Mouse (Mus musculus) C2C12 (cell line): Measurements from ENCODE around the gene Mpp2. TPM values are rescaled to one million over a fixed set of nuclear protein-coding genes. Genes with fewer than 3 reads are reported as not detected.

Experiments used
- H3K27me3 ChIP-seq: one replicate; pipeline ENCODE4 v1.6.1; 2011; ENCODE audit not compliant: control insufficient read depth, insufficient read depth, insufficient read length
- H3K36me3 ChIP-seq: one replicate; pipeline ENCODE4 v1.6.1; 2011; ENCODE audit not compliant: control insufficient read depth, insufficient read depth
- H3K4me3 ChIP-seq: one replicate; pipeline ENCODE4 v1.5.1; 2011; ENCODE audit warnings: mild to moderate bottlenecking, control low read depth; ENCODE audit not compliant: poor library complexity, insufficient read depth, severe bottlenecking
- H3K79me2 ChIP-seq: one replicate; pipeline ENCODE4 v1.6.1; 2011; ENCODE audit not compliant: control insufficient read depth, insufficient read depth
- H3K79me3 ChIP-seq: one replicate; pipeline ENCODE4 v1.6.1; 2011; ENCODE audit warnings: low read depth, control low read depth
- H3ac ChIP-seq: one replicate; pipeline ENCODE3; 2011; ENCODE audit warnings: low read depth; ENCODE audit not compliant: control insufficient read depth, insufficient read length
- CEBPB ChIP-seq: IDR thresholded peaks from one replicate; pipeline ENCODE4 v1.6.1; 2011; ENCODE audit warnings: low read depth, mild to moderate bottlenecking, control low read depth, moderate library complexity
- CTCF ChIP-seq: IDR thresholded peaks from one replicate; pipeline ENCODE4 v1.5.1; 2011; ENCODE audit not compliant: control insufficient read depth, insufficient read depth, insufficient read length
- FOSL1 ChIP-seq: IDR thresholded peaks from one replicate; pipeline ENCODE4 v1.8.0; 2011; ENCODE audit warnings: mild to moderate bottlenecking, low read length; ENCODE audit not compliant: poor library complexity, insufficient read depth, severe bottlenecking
- MAX ChIP-seq: IDR thresholded peaks from one replicate; pipeline ENCODE4 v1.6.1; 2011; ENCODE audit warnings: mild to moderate bottlenecking, control low read depth
- MYOD1 ChIP-seq: IDR thresholded peaks from one replicate; pipeline ENCODE4 v1.6.1; 2011; ENCODE audit warnings: low read depth; ENCODE audit not compliant: control insufficient read depth, insufficient read length
- MYOG ChIP-seq: IDR thresholded peaks from one replicate; pipeline ENCODE4 v1.6.1; 2011; ENCODE audit not compliant: control insufficient read depth, insufficient read length; ENCODE audit errors: extremely low read depth
- USF1 ChIP-seq: IDR thresholded peaks from one replicate; pipeline ENCODE4 v1.6.1; 2011; ENCODE audit warnings: low read depth, mild to moderate bottlenecking, control low read depth, moderate library complexity
- polyA plus RNA-seq: library from polyadenylated mRNA; unstranded; fragments of >200 nt; fragmentation: generic; extraction: Trizol; gene quantifications from one replicate; pipeline ENCODE4 v1.2.1, GENCODE M21; 2012; ENCODE audit warnings: missing spikeins

The Mpp2 gene
- polyA plus RNA-seq, 1 experiment = 1.7 TPM

DNA sequence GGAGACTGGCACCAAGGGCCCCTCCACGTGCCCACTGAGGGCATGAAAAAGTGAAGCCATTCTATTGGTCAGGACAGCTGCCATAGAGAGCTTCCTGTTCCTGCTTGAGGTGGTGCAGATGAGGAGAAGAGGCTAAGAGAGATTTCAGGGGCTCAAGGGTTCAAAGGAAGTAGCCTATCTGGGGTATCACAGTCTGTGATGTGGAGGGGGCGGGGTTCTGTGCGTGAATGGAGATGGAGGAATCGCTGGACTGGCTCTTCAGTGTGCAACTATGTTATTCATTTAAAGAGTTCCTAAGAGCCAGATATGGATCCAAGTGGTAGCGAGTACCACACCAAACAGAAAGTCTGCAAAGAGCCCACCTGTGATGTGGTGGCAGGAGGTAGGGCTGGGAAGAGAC, 8.1 kb upstream of the Mpp2 start:
- no peak overlapping the region for H3ac ChIP-seq
- no peaks in the 10 kb centered on the region for H3K36me3 ChIP-seq
- peaks cover 76% of the 10 kb centered on the region for H3K27me3 ChIP-seq
- no peaks in the 10 kb centered on the region for H3K79me2 ChIP-seq
- H3K4me3 ChIP-seq = no peak overlapping the region
- no peak for TF ChIP-seq MAX
- no peak for TF ChIP-seq CTCF
- TF ChIP-seq USF1 = no peak
- TF ChIP-seq MYOG = no peak
- no peak for TF ChIP-seq MYOD1
- no peak for TF ChIP-seq CEBPB
- no peak for TF ChIP-seq FOSL1
- H3K79me3 ChIP-seq = no peaks in the 10 kb centered on the region

DNA sequence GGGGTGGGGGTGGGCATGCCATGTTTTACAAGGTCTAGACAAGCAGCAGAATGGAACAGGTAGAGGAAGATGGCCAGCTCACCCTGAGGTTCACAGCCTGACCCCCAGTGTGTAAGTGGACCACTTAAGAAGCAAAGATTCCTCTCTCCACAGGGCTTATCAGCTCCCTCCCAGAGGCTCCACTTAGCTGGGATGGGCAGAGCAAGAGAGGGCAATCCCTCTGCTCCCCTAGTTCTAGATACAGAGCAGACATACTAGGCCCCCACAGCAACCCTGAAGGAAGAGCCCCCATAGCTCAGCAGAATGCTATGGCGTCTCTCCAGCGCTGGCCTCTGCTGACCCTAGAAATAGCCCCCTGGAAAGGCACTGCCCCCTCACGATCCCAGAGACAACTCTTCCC, 7.4 kb upstream of the Mpp2 start:
- no peaks in the 10 kb centered on the region for H3K79me2 ChIP-seq
- TF ChIP-seq USF1 = no peak
- no peak for TF ChIP-seq MYOG
- no peak for TF ChIP-seq CTCF
- TF ChIP-seq MYOD1 = no peak
- TF ChIP-seq FOSL1 = no peak
- no peak for TF ChIP-seq CEBPB
- TF ChIP-seq MAX = no peak
- no peak overlapping the region for H3ac ChIP-seq
- no peaks in the 10 kb centered on the region for H3K79me3 ChIP-seq
- H3K27me3 ChIP-seq = peaks cover 70% of the 10 kb centered on the region
- H3K36me3 ChIP-seq = no peaks in the 10 kb centered on the region
- no peak overlapping the region for H3K4me3 ChIP-seq

GRCm38 (mm10) chr11:102089088-102089808, 933 bp upstream of the Mpp2 start:
- Histone ChIP-seq H3K79me2 (no peaks in the 10 kb centered on the region), H3K79me3 (no peaks in the 10 kb centered on the region), H3ac (no peak overlapping the region), H3K4me3 (peak overlapping the region; percentile 38), H3K36me3 (no peaks in the 10 kb centered on the region), H3K27me3 (peaks cover 20% of the 10 kb centered on the region)
- TF ChIP-seq MAX (no peak), USF1 (no peak), MYOD1 (no peak), CTCF (no peak)

DNA sequence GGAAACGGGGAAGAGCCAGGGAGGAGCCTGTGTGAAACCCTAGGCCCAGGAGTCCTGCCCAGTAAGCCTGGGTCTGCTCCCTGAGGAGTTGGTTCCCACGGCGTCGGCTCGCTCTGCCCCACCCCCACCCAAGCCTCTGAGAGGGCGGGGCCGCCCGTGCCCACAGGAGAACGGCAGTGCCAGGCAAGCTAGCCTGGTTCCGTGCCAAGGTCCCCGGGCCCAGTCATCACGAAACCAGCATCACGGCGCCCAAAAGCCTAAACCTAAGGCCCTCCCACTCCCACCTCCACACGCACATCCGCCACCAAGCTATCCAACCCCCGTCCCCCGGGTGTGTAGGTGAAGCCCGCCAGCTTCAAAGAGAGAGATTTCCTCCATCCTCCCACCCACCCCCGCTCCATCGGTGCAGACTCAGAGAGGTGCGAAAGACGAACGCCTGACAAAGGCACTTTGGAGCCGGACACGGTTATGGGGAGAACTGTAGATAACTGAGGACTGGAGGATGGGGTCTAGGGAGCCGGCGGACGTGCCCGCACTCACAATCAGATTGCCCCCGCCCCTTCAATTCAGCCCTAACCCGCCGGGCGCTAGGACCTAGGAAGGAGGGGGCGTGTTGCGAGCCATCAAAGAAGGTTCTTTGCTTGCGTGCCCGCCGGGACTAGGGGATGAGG, 1.1 kb downstream of the Mpp2 start:
- peaks cover 14% of the 10 kb centered on the region for H3K27me3 ChIP-seq
- no peaks in the 10 kb centered on the region for H3K79me3 ChIP-seq
- peak overlapping the region; percentile 52 for H3ac ChIP-seq
- H3K36me3 ChIP-seq = no peaks in the 10 kb centered on the region
- peak overlapping the region; percentile 38 for H3K4me3 ChIP-seq
- no peaks in the 10 kb centered on the region for H3K79me2 ChIP-seq
- TF ChIP-seq MYOG = no peak
- no peak for TF ChIP-seq MYOD1
- peak; percentile 28 for TF ChIP-seq MAX
- TF ChIP-seq FOSL1 = no peak

DNA sequence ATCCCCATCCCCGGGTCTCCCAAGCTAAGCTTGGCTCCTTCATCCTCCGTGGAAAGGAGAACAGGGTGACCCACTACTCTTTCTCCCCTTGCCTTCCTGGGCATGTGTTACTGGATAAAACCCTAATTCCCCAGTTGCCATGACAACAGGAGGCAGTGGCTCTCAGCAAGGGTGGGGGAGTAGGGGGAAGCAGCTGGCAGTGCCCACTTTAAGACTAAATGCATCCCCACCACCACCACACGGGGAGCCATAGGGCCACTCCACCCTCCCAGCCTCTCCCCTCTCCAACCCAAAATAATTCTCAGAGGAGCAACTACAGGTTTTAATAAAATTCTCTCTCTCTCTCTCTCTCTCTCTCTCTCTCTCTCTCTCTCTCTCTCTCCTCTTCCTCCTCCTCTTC, 2.0 kb downstream of the Mpp2 start:
- peak overlapping the region; percentile 38 for H3K4me3 ChIP-seq
- H3K36me3 ChIP-seq = no peaks in the 10 kb centered on the region
- TF ChIP-seq CEBPB (no peak), MYOG (no peak), CTCF (no peak)

DNA sequence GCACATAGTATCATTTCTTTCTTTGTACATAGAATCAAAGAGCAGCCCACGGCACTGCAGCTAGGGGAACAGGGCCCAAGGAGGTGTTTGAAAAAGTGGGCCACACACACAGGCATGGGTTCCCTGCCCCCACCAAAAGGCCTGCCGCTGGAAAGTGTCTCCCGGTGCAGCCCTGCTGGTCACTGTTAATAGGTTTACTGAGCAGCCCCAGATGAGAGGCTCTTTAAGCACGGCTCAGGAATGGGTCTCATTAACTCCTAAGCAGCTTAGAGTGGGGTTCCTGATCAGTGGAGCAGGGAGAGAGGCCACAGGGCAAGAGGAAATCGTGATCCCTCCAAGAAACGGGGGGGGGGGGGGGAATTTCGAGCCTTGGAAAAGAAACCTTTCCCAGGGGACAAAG, 4.2 kb downstream of the Mpp2 start:
- no peaks in the 10 kb centered on the region for H3K79me2 ChIP-seq
- no peak overlapping the region for H3ac ChIP-seq
- H3K27me3 ChIP-seq = peaks cover 22% of the 10 kb centered on the region
- H3K79me3 ChIP-seq = no peaks in the 10 kb centered on the region
- no peaks in the 10 kb centered on the region for H3K36me3 ChIP-seq
- no peak overlapping the region for H3K4me3 ChIP-seq
- no peak for TF ChIP-seq USF1
- no peak for TF ChIP-seq MAX
- TF ChIP-seq MYOD1 = no peak
- TF ChIP-seq MYOG = no peak
- no peak for TF ChIP-seq CTCF

More for the DNA sequence above, 2.0 kb downstream of the Mpp2 start:
- peak overlapping the region; percentile 6 for H3ac ChIP-seq
- no peaks in the 10 kb centered on the region for H3K79me2 ChIP-seq
- peaks cover 12% of the 10 kb centered on the region for H3K27me3 ChIP-seq
- no peaks in the 10 kb centered on the region for H3K79me3 ChIP-seq
